Mouse (Mus musculus) liver, postnatal 0 days (tissue): ENCODE measurements around the gene Foxn1.

Source experiments
- CTCF ChIP-seq: sonication (generic); IDR thresholded peaks from 2 replicates; pipeline ENCODE4 v1.5.1; 2016; ENCODE audit warnings: antibody characterized with exemption, low read depth
- EP300 ChIP-seq: IDR thresholded peaks from 2 replicates; pipeline ENCODE4 v1.6.1; 2016; ENCODE audit warnings: antibody characterized with exemption, low read depth, mild to moderate bottlenecking

- TF ChIP-seq CTCF (no peak), EP300 (no peak)
Observed at GRCm38 (mm10) chr11:78412861-78413260, 26.5 kb upstream of the Foxn1 start.
